Mouse (Mus musculus) heart, embryonic 16.5 days (tissue): ENCODE measurements around the gene Klhl42. TPM values are rescaled to one million over a fixed set of nuclear protein-coding genes. Genes with fewer than 3 reads are reported as not detected.

Experiments used
- ATAC-seq: fragments of 200-750 bp; cut with Nextera tagmentation; replicated peaks from 2 replicates; pipeline ENCODE4 v1.8.0; 2017; ENCODE audit warnings: moderate number of reproducible peaks; ENCODE audit not compliant: insufficient read depth, low FRiP score; ENCODE audit errors: extremely low read depth
- H3K27ac ChIP-seq: fragments of 300-500 bp; sonication (generic); 2 replicates; pipeline ENCODE4 v1.5.1; 2014; ENCODE audit warnings: mild to moderate bottlenecking, low read length, control low read depth, moderate library complexity
- H3K27me3 ChIP-seq: fragments of 300-500 bp; sonication (generic); 2 replicates; pipeline ENCODE4 v1.6.1; 2014; ENCODE audit warnings: low read length, mixed read lengths; ENCODE audit not compliant: control insufficient read depth, insufficient read depth
- H3K36me3 ChIP-seq: fragments of 300-500 bp; sonication (generic); 2 replicates; pipeline ENCODE4 v1.6.1; 2014; ENCODE audit not compliant: control insufficient read depth, insufficient read depth
- H3K4me1 ChIP-seq: fragments of 300-500 bp; sonication (generic); 2 replicates; pipeline ENCODE4 v1.6.1; 2014; ENCODE audit warnings: low read length, mixed read lengths; ENCODE audit not compliant: control insufficient read depth, insufficient read depth
- H3K4me2 ChIP-seq: fragments of 300-500 bp; sonication (generic); 2 replicates; pipeline ENCODE4 v1.6.1; 2014; ENCODE audit warnings: low read depth, mild to moderate bottlenecking, control low read depth, low read length
- H3K4me3 ChIP-seq: fragments of 300-500 bp; sonication (generic); 2 replicates; pipeline ENCODE4 v1.5.1; 2014; ENCODE audit warnings: mild to moderate bottlenecking, control low read depth, low read length
- H3K9ac ChIP-seq: fragments of 300-500 bp; sonication (generic); 2 replicates; pipeline ENCODE4 v1.6.1; 2014; ENCODE audit warnings: low read length, control low read depth
- H3K9me3 ChIP-seq: fragments of 300-500 bp; sonication (generic); replicated peaks from 2 replicates; pipeline ENCODE4 v1.6.1; 2016; ENCODE audit warnings: low read length; ENCODE audit not compliant: control insufficient read depth
- WGBS: fragments of 180-500 bp; shearing (Covaris S2); extraction: QIAGEN DNeasy Blood & Tissue Kit; methylation state at CpG from one replicate; pipeline ENCODE4 v1.1.7; 2014; 5-methylcytosine and 5-hydroxymethylcytosine counted together
- polyA plus RNA-seq: library from polyadenylated mRNA; unstranded; fragments of >200 nt; fragmentation: Nextera tagmentation; extraction: Ambion mirVana; gene quantifications from 2 replicates; pipeline ENCODE4 v1.2.1, GENCODE M21; 2015

Gene Klhl42
- polyA plus RNA-seq, 1 experiment from 2014 or later: 4.3 TPM

- no peak; the same call in 1 of the 2 replicates for ATAC-seq
- Histone ChIP-seq H3K4me3 (no peak overlapping the region), H3K27me3 (no peaks in the 10 kb centered on the region), H3K9me3 (peaks cover 2% of the 10 kb centered on the region), H3K27ac (no peak overlapping the region), H3K9ac (no peak overlapping the region), H3K4me1 (no peaks in the 10 kb centered on the region), H3K36me3 (no peaks in the 10 kb centered on the region), H3K4me2 (no peak overlapping the region)
Measured at GRCm38 (mm10) chr6:147151839-147152238, 60.7 kb downstream of the Klhl42 start.

- Histone ChIP-seq H3K9ac (no peak overlapping the region), H3K4me3 (no peak overlapping the region)
- 57% methylated on average over 7 of the region's 7 CpGs for WGBS
Measured at GRCm38 (mm10) chr6:147155085-147155484, 63.9 kb downstream of the Klhl42 start.

GRCm38 (mm10) chr6:147161818-147162584, 70.8 kb downstream of the Klhl42 start:
- Histone ChIP-seq H3K9ac (no peak overlapping the region), H3K27ac (0 out of 2 replicates have a peak overlapping the region, but pooled peaks have one; percentile 32), H3K27me3 (no peaks in the 10 kb centered on the region), H3K4me3 (no peak overlapping the region), H3K4me1 (no peaks in the 10 kb centered on the region), H3K9me3 (peaks cover 4% of the 10 kb centered on the region; the same call in 1 of the 2 replicates), H3K36me3 (no peaks in the 10 kb centered on the region), H3K4me2 (no peak overlapping the region)
- peak; percentile 79 for ATAC-seq
- 31% methylated on average over 5 of the region's 5 CpGs for WGBS

More at GRCm38 (mm10) chr6:147155085-147155484, 63.9 kb downstream of the Klhl42 start:
- Histone ChIP-seq H3K4me1 (no peaks in the 10 kb centered on the region), H3K36me3 (no peaks in the 10 kb centered on the region), H3K4me2 (no peak overlapping the region), H3K27me3 (no peaks in the 10 kb centered on the region), H3K9me3 (no peaks in the 10 kb centered on the region), H3K27ac (no peak overlapping the region)
- ATAC-seq: no peak

Other genes starting within 250 kb of the Klhl42 start
- gene Smco2, start 241.3 kb upstream of the Klhl42 start, polyA plus RNA-seq: 0.11 and 0.39 TPM in 2 replicates
- gene Ppfibp1, start 202.9 kb upstream of the Klhl42 start, polyA plus RNA-seq: 47.9 and 49.8 TPM in 2 replicates
- 0.09 and 0.12 TPM in 2 replicates for gene 1700034J05Rik, start 137.0 kb upstream of the Klhl42 start, polyA plus RNA-seq
- gene Rep15, start 58.8 kb upstream of the Klhl42 start, polyA plus RNA-seq: 0.49 and 0.60 TPM in 2 replicates
- 154 and 155 TPM in 2 replicates for gene Mrps35, start 48.6 kb upstream of the Klhl42 start, polyA plus RNA-seq
- 1.1 and 1.2 TPM in 2 replicates for gene Mansc4, start 4.3 kb upstream of the Klhl42 start, polyA plus RNA-seq
- gene Pthlh, start 172.8 kb downstream of the Klhl42 start, polyA plus RNA-seq: 2.0 and 2.4 TPM in 2 replicates